Mouse (Mus musculus) induced T-regulatory cell, adult 2 months (primary cell): Measurements from ENCODE around the gene Clec2e.
A peak's percentile ranks its signal among the peaks of the same experiment; 100 is the strongest.

ENCODE experiments used
- DNase-seq: peaks from one replicate; pipeline ENCODE4 v3.0.0-alpha.2; 2012; ENCODE audit warnings: low read depth

Clec2e gene

DNA sequence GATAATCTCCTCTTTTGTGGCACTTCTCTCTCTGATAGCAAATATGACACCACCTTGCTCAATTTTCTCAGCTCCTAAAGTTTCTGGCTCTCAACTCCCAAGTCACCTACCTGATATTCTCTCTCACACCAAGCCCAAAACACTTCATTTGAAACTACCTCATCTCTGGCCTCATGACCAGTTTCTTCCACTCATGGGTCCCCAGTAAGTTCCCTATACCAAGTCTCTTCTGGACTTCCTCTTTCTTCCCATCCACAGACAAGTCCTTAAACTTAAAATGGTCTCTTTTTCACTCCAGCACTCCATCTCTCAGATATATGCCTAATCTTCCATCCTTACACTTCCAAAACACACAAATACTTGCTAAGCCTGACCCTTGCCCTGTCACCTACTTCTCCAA, 42.7 kb downstream of the Clec2e start:
- no peak for DNase-seq

DNA sequence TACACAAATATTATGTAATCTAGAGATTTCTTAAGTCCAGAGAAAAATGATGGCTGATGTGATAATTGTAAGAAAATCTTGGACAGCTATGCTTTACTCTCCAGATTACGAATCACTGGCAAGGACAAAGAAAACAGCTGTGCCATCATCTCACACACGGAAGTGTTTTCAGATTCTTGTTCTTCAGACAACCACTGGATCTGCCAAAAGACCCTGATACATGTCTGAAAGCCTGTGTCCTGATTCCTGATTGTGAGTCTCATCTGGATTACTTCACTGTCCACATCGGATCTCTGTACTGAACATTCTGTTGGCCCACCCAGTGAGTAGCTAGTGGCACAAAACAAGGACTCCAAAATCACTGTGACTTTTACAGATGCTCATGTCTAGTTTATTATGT, 44.5 kb downstream of the Clec2e start:
- no peak for DNase-seq

GRCm38 (mm10) chr6:129051731-129052130, 49.0 kb downstream of the Clec2e start:
- no peak for DNase-seq

DNA sequence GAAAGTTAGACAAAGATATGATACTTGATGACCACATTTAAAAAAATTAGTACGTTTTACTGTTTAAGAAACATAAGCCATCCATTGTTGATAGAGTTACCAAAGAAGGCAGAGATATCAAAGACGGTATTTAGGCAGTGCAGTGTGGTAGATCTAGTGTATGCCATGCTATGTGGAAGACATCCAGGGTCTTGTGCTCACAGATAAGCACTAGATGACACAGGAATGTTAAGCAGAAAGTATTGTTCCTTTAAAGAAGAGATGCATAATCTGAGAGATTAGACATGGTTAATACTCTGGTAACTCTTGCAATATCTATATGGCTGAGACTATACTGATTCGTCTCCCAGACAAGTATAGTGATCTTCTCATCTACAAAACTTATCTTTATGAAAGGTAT, 49.6 kb downstream of the Clec2e start:
- no peak for DNase-seq

GRCm38 (mm10) chr6:129049596-129050251, 51.0 kb downstream of the Clec2e start:
- no peak for DNase-seq

- peak; percentile 66 for DNase-seq
Measured at GRCm38 (mm10) chr6:129048857-129049473, 51.7 kb downstream of the Clec2e start.

- DNase-seq: no peak
Measured at GRCm38 (mm10) chr6:129048381-129048780, 52.3 kb downstream of the Clec2e start.

- DNase-seq: no peak
Measured at GRCm38 (mm10) chr6:129045601-129046000, 55.1 kb downstream of the Clec2e start, which contains the start of gene Klrb1f. TSS of gene Klrb1f (plus strand) at chr6:129045901.

- no peak for DNase-seq
Measured at GRCm38 (mm10) chr6:129042470-129042869, 58.2 kb downstream of the Clec2e start.
